Mouse (Mus musculus) CH12.LX (cell line): ENCODE measurements around the gene Bst1.

ENCODE experiments used
- CHD2 ChIP-seq: IDR thresholded peaks from 2 replicates; pipeline ENCODE4 v1.6.1; 2011; ENCODE audit warnings: low read length, improper control_type of control experiment
- POLR2A ChIP-seq: IDR thresholded peaks from 2 replicates; pipeline ENCODE4 v1.6.1; 2011; ENCODE audit warnings: low read depth, mild to moderate bottlenecking, improper control_type of control experiment, low read length
- USF1 ChIP-seq: IDR thresholded peaks from 2 replicates; pipeline ENCODE4 v1.6.1; 2014; ENCODE audit warnings: low read depth, mild to moderate bottlenecking, inconsistent platforms, low read length, improper control_type of control experiment

DNA sequence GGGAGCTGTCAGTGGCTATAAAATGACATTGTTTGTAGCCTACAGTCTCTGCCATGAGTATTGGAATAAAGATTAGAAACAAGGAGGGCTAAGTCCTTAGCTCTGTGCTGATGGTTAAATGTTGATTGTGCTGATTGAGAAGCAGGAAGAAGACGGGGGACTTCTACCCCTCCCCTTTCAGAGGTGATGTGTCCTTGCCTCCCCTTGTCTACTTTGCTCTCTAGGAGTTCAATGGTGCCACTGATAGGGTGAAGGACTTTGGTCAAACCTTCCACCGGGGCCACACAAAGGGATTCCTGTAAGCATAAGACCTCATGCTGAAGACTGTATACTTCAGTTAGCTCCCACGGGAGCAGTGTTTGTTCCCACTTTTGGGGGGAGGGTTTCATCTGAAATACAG, 4.1 kb downstream of the Bst1 start:
- no peak for TF ChIP-seq CHD2
- no peak for TF ChIP-seq POLR2A
- TF ChIP-seq USF1: no peak
